Mouse (Mus musculus) neural tube, embryonic 13.5 days (tissue): ENCODE data around the gene B3galt1. TPM values are rescaled to one million over a fixed set of nuclear protein-coding genes. Genes with fewer than 3 reads are reported as not detected.

ENCODE experiments used
- ATAC-seq: fragments of 200-750 bp; cut with Nextera tagmentation; 2 replicates; pipeline ENCODE4 v1.8.0; 2017; ENCODE audit warnings: low read depth, mild to moderate bottlenecking, moderate TSS enrichment, moderate library complexity
- H3K27ac ChIP-seq: fragments of 300-500 bp; sonication (generic); replicated peaks from 2 replicates; pipeline ENCODE4 v1.5.1; 2015; ENCODE audit warnings: moderate library complexity, mild to moderate bottlenecking, inconsistent platforms
- H3K27me3 ChIP-seq: fragments of 300-500 bp; sonication (generic); 2 replicates; pipeline ENCODE4 v1.6.1; 2015; ENCODE audit warnings: mild to moderate bottlenecking, inconsistent platforms
- H3K36me3 ChIP-seq: fragments of 300-500 bp; sonication (generic); 2 replicates; pipeline ENCODE4 v1.6.1; 2015; ENCODE audit warnings: mild to moderate bottlenecking, inconsistent platforms
- H3K4me1 ChIP-seq: fragments of 300-500 bp; sonication (generic); replicated peaks from 2 replicates; pipeline ENCODE4 v1.6.1; 2015; ENCODE audit warnings: inconsistent platforms
- H3K4me2 ChIP-seq: fragments of 300-500 bp; sonication (generic); 2 replicates; pipeline ENCODE4 v1.6.1; 2015; ENCODE audit warnings: inconsistent platforms, mild to moderate bottlenecking, moderate library complexity
- H3K4me3 ChIP-seq: fragments of 300-500 bp; sonication (generic); 2 replicates; pipeline ENCODE4 v1.5.1; 2015; ENCODE audit warnings: mild to moderate bottlenecking, inconsistent platforms
- H3K9ac ChIP-seq: fragments of 300-500 bp; sonication (generic); 2 replicates; pipeline ENCODE4 v1.6.1; 2015; ENCODE audit warnings: moderate library complexity, mild to moderate bottlenecking, inconsistent platforms
- H3K9me3 ChIP-seq: fragments of 300-500 bp; sonication (generic); 2 replicates; pipeline ENCODE4 v1.6.1; 2016; ENCODE audit warnings: inconsistent platforms
- WGBS: fragments of 180-500 bp; shearing (Covaris S2); methylation state at CpG from one replicate; pipeline ENCODE4 v1.1.7; 2015; 5-methylcytosine and 5-hydroxymethylcytosine counted together
- polyA plus RNA-seq: library from polyadenylated mRNA; unstranded; fragments of >200 nt; fragmentation: Nextera tagmentation; extraction: Ambion mirVana; gene quantifications from 2 replicates; pipeline ENCODE4 v1.2.1, GENCODE M21; 2015

The B3galt1 gene
- polyA plus RNA-seq = 54.6 and 56.4 TPM in 2 replicates

DNA sequence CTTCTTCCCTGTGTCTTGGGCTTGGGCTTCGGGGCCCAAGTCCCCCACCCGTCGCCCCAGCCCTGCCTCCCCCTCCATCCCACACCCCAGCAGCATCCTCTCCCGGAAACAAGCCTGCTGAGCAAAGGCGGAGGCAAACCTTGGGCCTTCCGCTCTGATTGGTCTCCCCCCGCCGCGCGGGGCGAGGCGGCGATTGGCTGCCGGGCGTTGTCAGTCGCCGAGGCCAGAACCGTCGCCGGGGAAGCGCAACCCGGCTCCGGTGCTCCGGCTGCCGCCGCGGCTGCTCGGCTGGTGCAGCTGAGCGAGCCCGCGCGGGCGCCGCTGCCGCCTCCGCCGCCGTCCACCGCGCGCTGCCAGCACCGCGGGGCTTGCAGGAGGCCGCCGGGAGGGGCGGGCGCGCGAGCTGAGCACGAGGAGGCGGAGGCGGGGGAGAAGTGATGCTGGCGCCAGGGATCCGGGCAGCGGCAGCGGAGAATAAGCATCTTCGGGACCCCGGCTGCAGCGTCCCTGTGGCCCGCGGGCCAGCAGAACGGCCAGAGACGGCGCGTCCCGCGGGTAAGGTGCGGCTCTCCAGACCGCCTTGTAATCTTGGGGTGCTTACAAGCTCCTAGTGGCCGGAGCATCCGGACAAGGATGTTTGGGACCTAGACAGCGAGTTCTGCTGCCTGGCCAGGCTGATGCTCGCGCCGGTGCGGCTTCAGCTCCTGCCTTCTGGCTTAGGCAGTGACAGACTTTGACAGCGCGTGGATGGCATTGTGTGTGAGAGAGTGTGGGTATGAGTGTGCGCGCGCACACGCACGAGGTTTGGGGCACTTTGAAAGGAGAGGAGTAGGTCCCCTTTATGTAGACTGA, at the start of gene B3galt1:
TSS of gene B3galt1 (plus strand) at position 392 of the 852 bp plus-strand sequence.
- peaks cover 23% of the 10 kb centered on the region for H3K4me1 ChIP-seq
- peak within 1 kb of the TSS; percentile 98 for H3K27ac ChIP-seq
- H3K4me2 ChIP-seq = peak within 1 kb of the TSS; percentile 96
- ATAC-seq = peak; percentile 99
- under 1% methylated on average over 73 of the region's 83 CpGs for WGBS
- H3K27me3 ChIP-seq = no peaks in the 10 kb centered on the region
- H3K4me3 ChIP-seq = peak within 1 kb of the TSS; percentile 80
- H3K9me3 ChIP-seq = no peaks in the 10 kb centered on the region
- H3K36me3 ChIP-seq = no peaks in the 10 kb centered on the region
- peak within 1 kb of the TSS; percentile 91 for H3K9ac ChIP-seq

DNA sequence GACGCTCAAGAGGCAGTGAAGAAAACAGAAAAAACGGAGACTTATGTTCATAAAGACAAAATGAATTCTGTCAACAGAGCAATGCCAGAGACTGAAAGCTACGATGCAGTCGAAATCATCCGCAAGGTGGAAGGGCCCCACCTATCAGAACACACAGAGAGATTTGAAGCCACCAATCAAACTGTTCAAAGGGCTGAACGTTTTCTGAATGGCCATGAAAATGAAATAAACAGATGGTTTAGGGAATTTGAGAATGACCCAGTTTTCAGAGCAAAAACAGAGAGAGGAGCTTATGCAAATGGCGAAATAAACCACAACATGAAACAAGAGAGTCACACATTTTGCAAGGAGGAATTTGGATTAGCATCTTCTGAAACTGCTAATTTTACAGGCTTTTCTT, 49.3 kb upstream of the B3galt1 start:
- no peak overlapping the region for H3K4me2 ChIP-seq
- no peaks in the 10 kb centered on the region for H3K9me3 ChIP-seq
- no peaks in the 10 kb centered on the region for H3K36me3 ChIP-seq
- no peaks in the 10 kb centered on the region for H3K27me3 ChIP-seq
- H3K27ac ChIP-seq = no peak overlapping the region
- no peak overlapping the region for H3K4me3 ChIP-seq
- H3K4me1 ChIP-seq = no peaks in the 10 kb centered on the region
- WGBS = 88% methylated on average over 7 of the region's 7 CpGs
- no peak for ATAC-seq
- H3K9ac ChIP-seq = no peak overlapping the region

DNA sequence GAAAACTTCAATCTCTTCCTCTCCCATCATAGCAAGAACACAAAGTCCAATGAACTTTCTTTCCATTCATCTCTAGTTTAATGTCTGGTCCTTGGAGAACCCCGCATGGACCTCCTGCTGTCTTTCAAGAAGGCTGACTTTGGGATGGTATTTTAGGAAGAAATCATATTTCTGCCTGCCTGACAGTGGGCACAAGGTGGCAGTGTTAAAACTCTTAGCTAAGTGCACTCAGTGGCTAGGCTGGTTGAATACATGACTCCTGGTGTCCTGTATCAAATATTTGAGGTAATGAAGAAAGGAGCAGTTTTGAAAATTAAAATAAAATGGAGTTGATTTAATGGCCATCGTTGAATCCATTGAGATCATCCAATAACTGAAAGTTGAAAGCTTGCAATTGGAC, 30.3 kb upstream of the B3galt1 start:
- H3K27ac ChIP-seq = no peak overlapping the region
- no peaks in the 10 kb centered on the region for H3K9me3 ChIP-seq
- H3K36me3 ChIP-seq = no peaks in the 10 kb centered on the region
- no peak overlapping the region for H3K4me3 ChIP-seq
- no peaks in the 10 kb centered on the region for H3K27me3 ChIP-seq
- no peak overlapping the region for H3K9ac ChIP-seq
- no peak overlapping the region for H3K4me2 ChIP-seq
- 93% methylated on average over 2 of the region's 2 CpGs for WGBS
- ATAC-seq = no peak
- no peaks in the 10 kb centered on the region for H3K4me1 ChIP-seq

DNA sequence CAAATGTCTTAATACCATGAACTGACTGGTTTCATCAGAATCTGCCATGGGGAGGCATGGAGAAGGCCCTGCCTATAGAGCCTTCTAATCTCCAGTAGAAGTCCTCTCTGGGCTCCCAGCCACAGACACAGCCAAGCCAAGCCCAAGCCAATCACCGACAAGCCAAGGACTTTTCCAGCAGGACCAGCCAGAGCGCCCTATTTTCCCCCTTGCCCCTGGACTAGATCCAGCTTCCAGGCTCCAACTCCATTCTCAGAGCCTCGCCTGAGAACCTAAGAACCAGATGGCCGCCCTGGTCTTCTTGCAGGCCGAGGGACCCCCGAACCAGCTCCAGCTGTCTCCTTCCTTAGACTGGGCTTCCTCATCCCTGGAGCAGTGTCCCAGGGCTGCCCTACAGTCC, 26.2 kb upstream of the B3galt1 start:
- ATAC-seq = no peak
- no peaks in the 10 kb centered on the region for H3K27me3 ChIP-seq
- no peaks in the 10 kb centered on the region for H3K9me3 ChIP-seq
- WGBS = 93% methylated on average over 6 of the region's 6 CpGs
- H3K9ac ChIP-seq = no peak overlapping the region
- H3K4me2 ChIP-seq = no peak overlapping the region
- H3K36me3 ChIP-seq = no peaks in the 10 kb centered on the region
- no peak overlapping the region for H3K4me3 ChIP-seq
- no peak overlapping the region for H3K27ac ChIP-seq
- H3K4me1 ChIP-seq = peaks cover 8% of the 10 kb centered on the region

DNA sequence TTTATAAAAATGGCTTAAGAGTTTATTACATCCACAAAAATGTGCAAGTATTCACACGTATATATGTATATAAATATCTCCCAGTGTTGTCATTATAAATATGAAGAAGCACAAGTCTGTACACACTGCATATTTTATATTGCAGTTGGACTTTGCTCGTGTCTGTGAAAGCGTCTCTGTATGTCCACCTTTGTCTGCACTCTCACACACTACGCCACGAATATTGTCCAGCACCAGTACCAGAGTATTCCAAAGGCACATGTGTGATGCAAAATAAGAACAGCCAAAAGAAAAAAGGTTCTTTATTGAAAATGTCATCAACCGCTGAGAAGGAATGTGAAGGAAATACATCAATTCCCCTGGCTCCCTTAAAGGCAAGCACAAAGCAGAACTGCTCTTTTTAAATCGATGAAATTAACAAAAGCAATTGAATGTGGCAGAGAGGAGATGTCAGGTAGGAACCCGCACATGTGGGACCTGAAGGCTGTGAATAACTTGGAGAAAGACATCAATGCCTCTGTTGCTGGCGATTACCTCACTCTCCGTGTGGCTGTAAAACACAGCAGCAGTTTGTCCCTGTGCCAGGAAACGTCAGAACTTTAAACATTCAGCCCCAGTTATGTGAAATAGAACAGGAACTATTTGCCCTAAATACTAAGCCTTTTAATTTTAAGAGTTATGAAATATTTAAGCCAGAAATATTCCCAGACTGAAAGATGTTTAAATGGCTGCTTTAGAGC, 23.5 kb upstream of the B3galt1 start:
- H3K27me3 ChIP-seq = no peaks in the 10 kb centered on the region
- no peak overlapping the region for H3K4me3 ChIP-seq
- no peaks in the 10 kb centered on the region for H3K9me3 ChIP-seq
- no peak for ATAC-seq
- H3K4me1 ChIP-seq = peaks cover 10% of the 10 kb centered on the region
- WGBS = 45% methylated on average over 11 of the region's 11 CpGs
- no peaks in the 10 kb centered on the region for H3K36me3 ChIP-seq
- H3K27ac ChIP-seq = no peak overlapping the region
- H3K4me2 ChIP-seq = peak overlapping the region; percentile 24
- H3K9ac ChIP-seq = no peak overlapping the region

DNA sequence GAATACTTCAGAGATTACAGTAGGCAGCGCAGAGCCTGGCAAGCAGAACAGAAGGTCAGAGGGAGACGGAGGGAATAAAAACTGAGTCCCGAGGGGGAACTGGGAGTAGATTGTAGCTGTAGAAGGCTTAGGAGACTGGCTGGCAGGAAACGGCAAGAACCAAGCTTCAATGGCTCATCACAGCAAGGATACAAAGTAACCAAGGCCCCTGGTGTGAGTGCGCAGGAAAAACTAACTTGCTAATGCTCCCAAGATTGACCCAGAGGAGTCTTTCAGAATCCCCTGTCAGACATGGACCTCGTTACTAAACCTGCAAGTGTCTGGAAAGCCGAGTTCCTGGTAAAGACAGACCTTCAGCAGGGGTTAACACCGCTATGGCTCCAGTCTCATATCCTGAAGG, 21.2 kb upstream of the B3galt1 start:
- 66% methylated on average over 8 of the region's 8 CpGs for WGBS
- Histone ChIP-seq H3K4me2 (no peak overlapping the region), H3K9me3 (no peaks in the 10 kb centered on the region), H3K4me1 (peaks cover 10% of the 10 kb centered on the region), H3K27ac (no peak overlapping the region), H3K4me3 (no peak overlapping the region), H3K36me3 (no peaks in the 10 kb centered on the region), H3K27me3 (no peaks in the 10 kb centered on the region), H3K9ac (no peak overlapping the region)
- no peak for ATAC-seq

DNA sequence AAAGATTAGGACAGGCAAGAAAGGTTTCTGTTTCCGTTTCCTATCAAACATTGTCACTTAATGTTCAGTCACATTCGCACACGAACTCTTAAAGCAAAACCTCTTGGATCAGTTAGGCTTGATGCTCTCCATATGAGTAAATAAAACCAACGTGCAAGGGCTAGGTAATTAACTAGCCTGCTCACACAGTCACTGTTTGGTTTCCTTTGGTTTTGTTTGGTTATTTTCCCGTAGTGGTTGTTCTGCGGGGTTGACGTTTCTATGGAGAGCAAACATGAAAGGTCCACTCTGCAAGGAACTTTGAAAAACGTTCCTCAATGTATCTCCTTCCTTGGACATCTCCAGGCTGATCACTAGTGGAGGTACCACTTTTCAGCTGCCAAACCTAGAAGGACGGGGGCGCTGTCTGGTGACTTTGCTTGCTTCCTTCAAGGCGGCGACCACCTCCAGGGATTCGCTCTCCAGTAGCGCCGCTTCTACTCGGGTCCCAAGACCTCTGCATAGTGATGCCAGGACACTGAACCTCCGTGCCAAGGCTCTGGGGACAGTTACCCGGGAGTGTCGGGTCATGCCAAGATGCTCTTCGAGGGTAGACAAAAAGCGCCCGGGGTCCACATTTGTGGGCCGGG, 706 bp upstream of the B3galt1 start:
- peaks cover 23% of the 10 kb centered on the region for H3K4me1 ChIP-seq
- peak overlapping the region; percentile 91 for H3K9ac ChIP-seq
- H3K27me3 ChIP-seq = no peaks in the 10 kb centered on the region
- H3K4me3 ChIP-seq = peak overlapping the region; percentile 80
- H3K9me3 ChIP-seq = no peaks in the 10 kb centered on the region
- H3K36me3 ChIP-seq = no peaks in the 10 kb centered on the region
- peak; percentile 86 for ATAC-seq
- peak overlapping the region; percentile 98 for H3K27ac ChIP-seq
- WGBS = 3% methylated on average over 23 of the region's 23 CpGs
- H3K4me2 ChIP-seq = peak overlapping the region; percentile 96

DNA sequence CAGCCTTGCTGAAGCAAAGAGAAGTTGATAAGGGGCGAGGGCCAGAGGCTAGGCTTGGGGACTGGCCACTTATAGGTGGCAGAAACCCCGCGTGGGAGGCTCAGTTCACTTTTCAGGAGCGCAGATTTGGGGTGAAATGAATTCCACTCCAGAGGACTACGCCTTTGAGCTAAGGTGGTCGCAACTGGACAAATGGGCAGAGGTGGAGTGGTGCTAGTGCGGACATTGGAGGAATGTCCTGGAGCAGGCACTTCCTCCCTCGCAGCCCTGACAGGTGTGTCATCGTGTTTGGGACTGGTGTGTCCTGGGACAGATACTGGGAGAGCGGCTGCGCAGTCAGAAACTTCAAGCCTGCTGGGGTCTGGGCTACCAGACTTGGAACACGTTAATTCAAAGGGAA, 895 bp downstream of the B3galt1 start:
- H3K27ac ChIP-seq = peak overlapping the region; percentile 98
- H3K27me3 ChIP-seq = no peaks in the 10 kb centered on the region
- H3K9ac ChIP-seq = peak overlapping the region; percentile 91
- WGBS = 2% methylated on average over 12 of the region's 12 CpGs
- no peak for ATAC-seq
- H3K4me3 ChIP-seq = peak overlapping the region; percentile 80
- peaks cover 23% of the 10 kb centered on the region for H3K4me1 ChIP-seq
- H3K36me3 ChIP-seq = no peaks in the 10 kb centered on the region
- peak overlapping the region; percentile 96 for H3K4me2 ChIP-seq
- no peaks in the 10 kb centered on the region for H3K9me3 ChIP-seq

DNA sequence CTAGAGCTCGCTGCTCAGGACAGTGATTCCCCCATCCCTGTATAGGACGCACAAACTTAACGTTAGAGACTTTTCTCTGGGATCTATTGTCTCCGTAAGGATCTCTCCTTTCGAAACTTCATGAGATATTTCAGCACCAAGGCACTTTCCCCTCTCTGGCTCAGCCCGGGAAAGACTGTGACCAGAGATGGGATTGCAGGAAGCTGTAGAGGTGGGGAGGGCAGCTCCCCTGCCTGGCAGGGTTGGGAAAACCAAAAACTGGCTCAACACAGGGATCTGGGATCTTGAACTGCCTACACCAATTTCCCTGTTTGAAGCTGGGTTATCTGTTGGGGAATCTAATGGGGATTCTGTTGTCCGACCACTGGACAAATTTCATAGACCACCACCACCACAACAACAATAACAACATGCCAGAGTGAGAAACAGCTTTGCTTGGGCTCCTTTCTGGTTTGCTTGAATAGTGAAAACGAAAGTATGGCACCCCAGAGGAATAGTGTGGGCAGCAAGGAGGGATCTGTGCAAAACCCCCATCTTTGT, 1.5 kb downstream of the B3galt1 start:
- no peaks in the 10 kb centered on the region for H3K27me3 ChIP-seq
- H3K4me1 ChIP-seq = peaks cover 23% of the 10 kb centered on the region
- H3K4me3 ChIP-seq = peak overlapping the region; percentile 80
- ATAC-seq = no peak
- peak overlapping the region; percentile 91 for H3K9ac ChIP-seq
- H3K27ac ChIP-seq = no peak overlapping the region; the same call in 1 of the 2 replicates
- H3K4me2 ChIP-seq = peak overlapping the region; percentile 96
- 10% methylated on average over 8 of the region's 8 CpGs for WGBS
- H3K9me3 ChIP-seq = no peaks in the 10 kb centered on the region
- H3K36me3 ChIP-seq = no peaks in the 10 kb centered on the region

DNA sequence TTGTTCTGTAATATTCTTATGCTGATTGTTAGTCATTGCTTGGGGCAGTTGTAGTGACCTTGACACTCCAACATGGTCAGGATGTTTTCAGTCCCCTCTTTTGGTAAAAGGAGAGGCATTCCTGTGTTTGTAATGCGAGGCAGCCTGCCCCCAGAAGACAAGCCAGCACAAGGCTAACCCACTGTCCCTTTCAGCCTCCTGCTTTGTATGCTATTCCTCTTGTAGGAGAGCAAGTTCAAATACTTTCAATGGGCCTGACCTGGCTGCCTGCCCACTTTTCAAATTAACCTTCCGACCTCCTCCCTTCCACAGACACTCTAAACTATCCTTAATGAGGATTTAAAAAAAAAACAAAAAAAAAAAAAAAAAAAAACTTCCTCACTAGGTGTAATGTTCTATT, 11.0 kb downstream of the B3galt1 start:
- H3K27me3 ChIP-seq = no peaks in the 10 kb centered on the region
- 0 out of 2 replicates have a peak, but pooled peaks have one; percentile 32 for ATAC-seq
- no peak overlapping the region for H3K4me3 ChIP-seq
- H3K9me3 ChIP-seq = no peaks in the 10 kb centered on the region
- H3K27ac ChIP-seq = no peak overlapping the region
- WGBS = 35% methylated on average over 2 of the region's 2 CpGs
- H3K36me3 ChIP-seq = no peaks in the 10 kb centered on the region
- H3K4me2 ChIP-seq = no peak overlapping the region
- H3K9ac ChIP-seq = no peak overlapping the region
- H3K4me1 ChIP-seq = peaks cover 9% of the 10 kb centered on the region

DNA sequence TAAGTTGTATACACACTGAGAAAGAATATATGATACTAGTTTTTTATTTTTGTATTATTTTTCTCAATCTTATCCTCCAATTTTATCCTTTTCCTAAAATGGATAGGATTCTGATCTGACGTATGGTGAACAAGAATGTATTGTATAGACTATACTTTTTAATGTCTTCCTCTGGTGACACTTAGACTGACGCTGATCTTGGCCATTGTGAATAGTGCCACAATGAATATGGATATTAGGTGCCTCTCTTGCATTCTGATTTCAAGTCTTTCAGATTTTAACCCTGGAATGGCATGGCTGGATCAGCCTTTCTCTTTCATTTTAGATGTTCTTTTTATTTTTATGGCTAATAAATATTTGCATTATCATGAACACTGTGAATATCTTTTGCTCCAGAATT, 17.4 kb downstream of the B3galt1 start:
- Histone ChIP-seq H3K27me3 (no peaks in the 10 kb centered on the region), H3K9ac (no peak overlapping the region), H3K36me3 (no peaks in the 10 kb centered on the region), H3K9me3 (no peaks in the 10 kb centered on the region), H3K4me2 (no peak overlapping the region), H3K4me3 (no peak overlapping the region), H3K27ac (no peak overlapping the region), H3K4me1 (no peaks in the 10 kb centered on the region)
- 20% methylated on average over 2 of the region's 2 CpGs for WGBS
- ATAC-seq = no peak

DNA sequence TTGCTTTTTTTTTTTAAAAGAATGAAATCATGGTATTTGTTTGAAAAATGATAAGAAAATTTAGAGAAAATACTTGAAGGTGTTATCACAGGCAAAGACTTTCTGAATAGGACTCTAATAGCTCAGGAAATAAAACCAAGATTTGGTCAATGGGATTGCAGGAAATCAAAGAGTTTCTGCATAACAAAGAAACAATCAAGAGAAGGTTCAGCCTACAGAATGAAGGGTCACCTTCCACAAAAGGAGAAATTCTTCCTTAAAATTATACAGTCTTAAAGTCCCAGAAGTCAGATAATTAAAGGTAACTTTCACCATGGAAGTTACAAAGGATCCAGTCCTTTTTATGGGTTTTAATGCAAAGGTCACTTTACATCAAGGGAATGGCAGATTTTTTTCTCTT, 24.7 kb downstream of the B3galt1 start:
- no peak overlapping the region for H3K4me2 ChIP-seq
- H3K9ac ChIP-seq = no peak overlapping the region
- H3K27ac ChIP-seq = no peak overlapping the region
- no peak overlapping the region for H3K4me3 ChIP-seq
- H3K4me1 ChIP-seq = no peaks in the 10 kb centered on the region
- no peaks in the 10 kb centered on the region for H3K9me3 ChIP-seq
- ATAC-seq = no peak
- H3K36me3 ChIP-seq = no peaks in the 10 kb centered on the region
- no peaks in the 10 kb centered on the region for H3K27me3 ChIP-seq
